Mouse (Mus musculus) lung, postnatal 0 days (tissue): ENCODE measurements around the gene Spata17. TPM values are rescaled to one million over a fixed set of nuclear protein-coding genes. Genes with fewer than 3 reads are reported as not detected.

Source experiments
- ATAC-seq: fragments of 200-750 bp; cut with Nextera tagmentation; 2 replicates; pipeline ENCODE4 v1.8.0; 2017; ENCODE audit warnings: moderate library complexity
- DNase-seq: peaks from one replicate; pipeline ENCODE4 v3.0.0-alpha.2; 2016; ENCODE audit warnings: low spot score
- H3K27ac ChIP-seq: fragments of 300-500 bp; sonication (generic); 2 replicates; pipeline ENCODE4 v1.5.1; 2014; ENCODE audit warnings: antibody characterized with exemption, mild to moderate bottlenecking, low read length, mixed read lengths
- H3K27me3 ChIP-seq: fragments of 300-500 bp; sonication (generic); replicated peaks from 2 replicates; pipeline ENCODE4 v1.6.1; 2014; ENCODE audit warnings: low read length, mixed read lengths; ENCODE audit not compliant: insufficient read depth
- H3K36me3 ChIP-seq: fragments of 300-500 bp; sonication (generic); 2 replicates; pipeline ENCODE4 v1.6.1; 2014; ENCODE audit warnings: low read length, mixed read lengths; ENCODE audit not compliant: insufficient read depth
- H3K4me1 ChIP-seq: fragments of 300-500 bp; sonication (generic); 2 replicates; pipeline ENCODE4 v1.6.1; 2014; ENCODE audit warnings: antibody characterized with exemption, low read depth, low read length, mixed read lengths; ENCODE audit not compliant: insufficient read depth
- H3K4me2 ChIP-seq: fragments of 300-500 bp; sonication (generic); replicated peaks from 2 replicates; pipeline ENCODE4 v1.6.1; 2014; ENCODE audit warnings: low read depth, mild to moderate bottlenecking, low read length, moderate library complexity, mixed read lengths
- H3K4me3 ChIP-seq: fragments of 300-500 bp; sonication (generic); 2 replicates; pipeline ENCODE4 v1.5.1; 2014; ENCODE audit warnings: low read depth, low read length
- H3K9ac ChIP-seq: fragments of 300-500 bp; sonication (generic); replicated peaks from 2 replicates; pipeline ENCODE4 v1.6.1; 2014; ENCODE audit warnings: low read depth, mild to moderate bottlenecking
- H3K9me3 ChIP-seq: fragments of 300-500 bp; sonication (generic); 2 replicates; pipeline ENCODE4 v1.6.1; 2016; ENCODE audit warnings: low read length, mixed read lengths
- CTCF ChIP-seq: IDR thresholded peaks from 2 replicates; pipeline ENCODE4 v1.5.1; 2016; ENCODE audit warnings: antibody characterized with exemption, mild to moderate bottlenecking
- EP300 ChIP-seq: IDR thresholded peaks from 2 replicates; pipeline ENCODE4 v1.6.1; 2016; ENCODE audit warnings: antibody characterized with exemption, mild to moderate bottlenecking, control low read depth
- WGBS: fragments of 180-500 bp; shearing (Covaris S2); extraction: QIAGEN DNeasy Blood & Tissue Kit; methylation state at CpG from one replicate; pipeline ENCODE4 v1.1.7; 2014; 5-methylcytosine and 5-hydroxymethylcytosine counted together
- polyA plus RNA-seq: library from polyadenylated mRNA; unstranded; fragments of >200 nt; fragmentation: Nextera tagmentation; extraction: Ambion mirVana; gene quantifications from 2 replicates; pipeline ENCODE4 v1.2.1, GENCODE M21; 2015

The Spata17 gene
- polyA plus RNA-seq, 1 experiment from 2014 or later: 3.1 TPM

DNA sequence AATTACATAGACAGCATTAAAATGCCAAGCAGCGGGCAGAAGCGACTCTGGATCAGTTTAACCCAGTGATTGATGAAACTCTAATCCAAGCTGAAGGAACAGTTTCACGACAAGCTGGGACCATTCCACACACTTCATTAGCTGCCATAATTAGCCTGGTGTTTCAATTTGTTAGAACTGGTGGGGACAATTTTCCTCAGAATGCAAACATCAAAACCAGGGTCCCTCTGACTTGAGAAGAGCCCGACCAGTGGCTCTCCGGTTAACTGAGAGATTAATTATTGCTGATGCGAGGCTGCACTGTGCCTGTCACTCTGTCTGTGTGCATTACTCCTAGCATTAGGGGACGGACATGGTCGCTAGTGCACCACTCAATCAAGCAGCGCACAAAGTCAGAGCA lies 137.9 kb downstream of the Spata17 start:
- 36% methylated on average over 9 of the region's 9 CpGs for WGBS
- Histone ChIP-seq H3K27ac (no peak overlapping the region), H3K4me1 (no peaks in the 10 kb centered on the region), H3K9me3 (0 out of 2 replicates have a peak, but pooled peaks cover 3% of the 10 kb centered on the region), H3K4me3 (no peak overlapping the region), H3K9ac (no peak overlapping the region), H3K4me2 (no peak overlapping the region), H3K27me3 (no peaks in the 10 kb centered on the region), H3K36me3 (no peaks in the 10 kb centered on the region)
- TF ChIP-seq CTCF (no peak), EP300 (no peak)
- no peak for DNase-seq
- ATAC-seq: no peak

DNA sequence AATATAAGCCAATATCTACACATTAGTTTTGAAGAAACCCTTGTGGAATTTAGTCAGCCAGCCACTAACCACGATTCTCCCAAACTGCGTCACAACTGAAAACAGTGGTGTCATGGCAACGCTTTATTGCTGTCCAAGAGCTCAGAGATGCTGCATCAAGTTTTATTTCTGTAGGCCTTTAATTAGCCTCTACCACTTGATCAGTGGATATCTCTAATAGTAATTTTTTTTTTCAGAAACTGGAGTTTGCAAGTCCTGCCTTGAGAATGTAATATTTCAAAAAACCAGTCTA lies 138.3 kb downstream of the Spata17 start:
- WGBS: 67% methylated on average over 3 of the region's 3 CpGs
- TF ChIP-seq CTCF (no peak), EP300 (no peak)
- H3K36me3 ChIP-seq: no peaks in the 10 kb centered on the region
- H3K9ac ChIP-seq: no peak overlapping the region
- H3K4me3 ChIP-seq: no peak overlapping the region
- DNase-seq (no peak), ATAC-seq (no peak)
- no peaks in the 10 kb centered on the region for H3K4me1 ChIP-seq
- 0 out of 2 replicates have a peak, but pooled peaks cover 3% of the 10 kb centered on the region for H3K9me3 ChIP-seq
- H3K27me3 ChIP-seq: no peaks in the 10 kb centered on the region
- H3K4me2 ChIP-seq: no peak overlapping the region
- H3K27ac ChIP-seq: no peak overlapping the region

DNA sequence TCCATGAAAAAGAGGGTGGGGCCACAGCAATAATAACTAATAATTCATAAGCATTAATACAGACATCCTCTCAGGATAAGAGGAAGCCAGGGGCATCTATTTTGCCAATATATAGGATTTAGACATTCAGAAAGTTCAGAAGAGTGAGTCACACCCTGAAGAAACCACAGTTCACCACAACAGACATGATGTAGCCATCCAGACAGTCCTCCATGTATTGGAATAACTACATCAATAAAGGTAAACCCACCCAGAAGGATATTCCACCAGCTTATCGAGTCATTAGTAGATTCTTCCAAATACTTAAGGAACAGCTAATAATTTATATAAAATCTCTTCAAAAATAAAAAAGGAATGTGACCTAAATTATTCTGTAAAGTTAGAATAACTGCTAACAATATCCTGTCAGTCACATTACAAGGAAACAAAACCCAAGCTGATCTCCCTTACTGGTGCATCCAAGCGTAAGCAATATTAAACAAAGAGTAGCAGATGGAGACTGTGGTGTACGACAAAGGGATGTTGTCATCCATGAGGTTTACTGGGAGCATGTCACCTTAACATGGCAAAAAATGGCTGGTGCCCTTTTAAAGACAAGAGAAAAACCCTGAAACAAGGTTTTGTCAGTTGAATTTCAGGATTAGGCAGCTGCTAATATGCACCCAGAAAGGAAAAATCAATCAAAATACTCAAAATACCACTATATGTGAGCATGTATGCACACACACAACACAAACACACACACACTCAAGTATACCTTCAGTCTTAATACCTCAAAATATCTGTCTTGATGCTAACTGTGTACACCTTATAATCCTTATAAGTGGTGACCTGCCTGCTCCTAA lies 138.8 kb downstream of the Spata17 start:
- ATAC-seq (no peak), DNase-seq (no peak)
- 76% methylated on average over 3 of the region's 3 CpGs for WGBS
- Histone ChIP-seq H3K36me3 (no peaks in the 10 kb centered on the region), H3K9me3 (0 out of 2 replicates have a peak, but pooled peaks cover 3% of the 10 kb centered on the region), H3K4me3 (no peak overlapping the region), H3K27ac (no peak overlapping the region), H3K4me2 (no peak overlapping the region), H3K9ac (no peak overlapping the region), H3K4me1 (no peaks in the 10 kb centered on the region), H3K27me3 (no peaks in the 10 kb centered on the region)
- TF ChIP-seq CTCF: no peak
- no peak for TF ChIP-seq EP300

DNA sequence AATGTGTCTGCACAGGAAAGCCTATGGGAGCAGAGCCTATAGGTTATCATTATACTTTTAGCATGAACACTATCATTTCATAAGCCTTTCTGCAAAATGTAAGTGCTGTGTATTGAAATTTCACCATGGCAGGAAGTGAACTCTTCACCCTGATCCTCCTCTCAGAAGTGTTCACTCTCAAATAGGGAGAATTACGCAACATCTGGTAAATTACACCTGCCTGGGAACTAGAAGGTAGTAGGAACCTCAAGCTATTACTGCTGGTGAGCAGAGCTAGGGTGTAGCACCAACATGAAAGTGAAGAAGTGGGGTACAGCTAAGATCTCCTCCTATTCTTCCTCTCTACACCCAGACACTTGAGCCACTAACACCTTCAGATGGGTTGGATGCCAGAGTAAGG lies 155.4 kb downstream of the Spata17 start:
- no peaks in the 10 kb centered on the region for H3K9me3 ChIP-seq
- no peaks in the 10 kb centered on the region for H3K4me1 ChIP-seq
- H3K4me2 ChIP-seq: no peak overlapping the region
- DNase-seq (peak; percentile 68), ATAC-seq (peak; percentile 54)
- no peak overlapping the region for H3K4me3 ChIP-seq
- H3K27me3 ChIP-seq: no peaks in the 10 kb centered on the region
- no peak overlapping the region for H3K27ac ChIP-seq
- H3K36me3 ChIP-seq: no peaks in the 10 kb centered on the region
- 54% methylated on average over 1 of the region's 1 CpGs for WGBS
- H3K9ac ChIP-seq: no peak overlapping the region
- TF ChIP-seq CTCF: no peak
- TF ChIP-seq EP300: peak; percentile 46; the same call in 1 of the 2 replicates

DNA sequence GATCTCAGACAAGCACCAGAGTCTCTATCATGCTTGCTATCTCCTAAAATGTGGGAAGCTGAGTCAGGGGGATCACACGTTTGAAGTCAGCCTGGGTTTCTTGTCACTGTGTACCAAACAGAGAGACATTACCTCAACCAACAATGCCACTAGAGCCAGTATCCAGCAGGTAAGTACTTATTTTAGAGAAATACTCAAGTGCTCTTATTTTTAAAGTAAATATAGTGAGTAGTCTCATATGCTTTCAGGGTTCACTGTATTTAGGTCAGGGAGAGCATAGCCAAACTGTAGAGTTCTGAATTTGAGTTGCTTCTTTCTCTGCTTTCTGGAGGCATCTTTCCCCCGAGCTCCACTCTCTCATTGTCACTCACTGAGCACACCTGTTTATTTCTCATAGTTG lies 160.9 kb downstream of the Spata17 start:
- Histone ChIP-seq H3K9me3 (no peaks in the 10 kb centered on the region), H3K27me3 (no peaks in the 10 kb centered on the region), H3K4me3 (no peak overlapping the region), H3K4me1 (no peaks in the 10 kb centered on the region; the same call in 1 of the 2 replicates), H3K4me2 (no peak overlapping the region), H3K9ac (no peak overlapping the region), H3K36me3 (no peaks in the 10 kb centered on the region), H3K27ac (peak overlapping the region; percentile 57; the same call in 1 of the 2 replicates)
- peak; percentile 81 for ATAC-seq
- TF ChIP-seq EP300: peak; percentile 74
- no peak for TF ChIP-seq CTCF
- 45% methylated on average over 2 of the region's 2 CpGs for WGBS
- peak; percentile 84 for DNase-seq

DNA sequence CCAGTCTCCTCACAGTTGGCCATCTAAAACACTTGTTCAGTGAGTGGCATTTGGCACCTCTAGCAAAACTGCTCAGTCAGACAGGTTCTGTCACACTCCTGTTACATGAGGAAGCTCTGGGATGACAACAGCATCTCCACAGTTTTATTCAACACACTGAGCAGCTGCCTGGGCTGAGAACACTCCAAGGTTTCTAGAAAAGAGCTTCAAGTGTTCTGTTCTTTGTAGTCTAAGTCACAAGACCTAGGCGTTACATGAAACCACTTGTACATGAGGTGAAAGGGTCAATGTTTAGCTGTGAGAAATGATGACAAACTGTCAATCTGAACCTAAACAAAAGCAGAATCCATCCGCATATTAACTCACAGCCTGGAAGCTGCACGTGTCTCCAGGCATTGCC lies 161.4 kb downstream of the Spata17 start:
- Histone ChIP-seq H3K27ac (peak overlapping the region; percentile 57; the same call in 1 of the 2 replicates), H3K4me3 (no peak overlapping the region), H3K4me2 (no peak overlapping the region), H3K9me3 (no peaks in the 10 kb centered on the region), H3K4me1 (no peaks in the 10 kb centered on the region; the same call in 1 of the 2 replicates), H3K36me3 (no peaks in the 10 kb centered on the region), H3K27me3 (no peaks in the 10 kb centered on the region), H3K9ac (no peak overlapping the region)
- peak; percentile 63 for DNase-seq
- peak; percentile 73 for ATAC-seq
- TF ChIP-seq CTCF (no peak), EP300 (no peak)
- 56% methylated on average over 3 of the region's 3 CpGs for WGBS
